In the genomic region with DNA sequence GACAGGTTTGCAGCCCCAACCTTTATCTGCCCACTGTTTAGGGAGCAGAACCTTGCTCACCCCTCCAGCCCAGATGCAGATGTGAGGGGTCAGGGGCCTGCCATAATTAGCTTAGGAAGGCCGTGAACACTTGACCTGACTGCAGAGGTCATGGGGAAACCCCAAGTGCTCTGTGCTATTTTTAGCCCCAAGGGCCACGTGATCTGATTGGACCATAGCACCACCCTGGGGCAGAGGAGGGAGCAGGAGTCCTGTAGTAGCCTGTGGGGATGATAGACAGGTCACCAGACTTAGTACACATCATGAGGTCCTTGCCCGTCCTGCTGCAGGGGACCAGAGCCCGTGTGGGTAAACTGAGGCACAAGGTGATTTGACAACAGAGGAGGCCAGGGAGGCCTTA, we compare ENCODE assay signal across 11 mouse cellular contexts.
DNase-seq lines count a peak whose midpoint lies in the region; ATAC-seq lines count a peak whose summit lies in the region.
"Had no signal": no experiment of that assay in that cellular context is flagged by ENCODE, and none has a peak within 500 bp of the region (broad histone marks: within the 10 kb centered on the region; RNA-seq: fewer than 3 reads in every experiment).

No protein-coding gene starts in this region.

- DNase-seq in kidney, adult 8-10 months: no peak
- peak; percentile 41 for DNase-seq in heart, adult 8-10 months (ENCODE audit: low spot score)
- peak; percentile 56 for DNase-seq in heart, postnatal 4 days
- no peak for DNase-seq in left cerebral cortex, postnatal 36 days (ENCODE audit: low spot score in 2 of 2)
- no peak for DNase-seq in testis, postnatal 14 days (ENCODE audit: low spot score)
- DNase-seq: cerebellum, adult 9-11 months; gastrocnemius, postnatal 36 days had no signal

- H3K4me2 ChIP-seq in kidney, embryonic 15.5 days: peak overlapping the region; percentile 20; the same call in 1 of the 2 replicates
- H3K4me2 ChIP-seq in midbrain, embryonic 15.5 days: no peak overlapping the region
- H3K4me2 ChIP-seq: lung, embryonic 14.5 days had no signal

- H3K4me1 ChIP-seq in kidney, embryonic 15.5 days: peaks cover 70% of the 10 kb centered on the region
- peaks cover 9% of the 10 kb centered on the region for H3K4me1 ChIP-seq in midbrain, embryonic 15.5 days

- H3K4me3 ChIP-seq in kidney, embryonic 15.5 days (replicated peaks): no peak overlapping the region
- no peak overlapping the region for H3K4me3 ChIP-seq in midbrain, embryonic 15.5 days

- intact Hi-C loops in left cerebral cortex, postnatal 36 days (cut with DNase I): no loop called here

- ATAC-seq in kidney, embryonic 15.5 days (replicated peaks; ENCODE audit: low FRiP score): no peak
- no peak for ATAC-seq in midbrain, embryonic 15.5 days (replicated peaks)
- no peak for ATAC-seq in activated CD4-positive, CD25-positive, alpha-beta regulatory T cell, adult 4 months

- no peak overlapping the region for H3K9ac ChIP-seq in kidney, embryonic 15.5 days
- no peak overlapping the region for H3K9ac ChIP-seq in midbrain, embryonic 15.5 days
- H3K9ac ChIP-seq: lung, embryonic 14.5 days had no signal

- no peaks in the 10 kb centered on the region for H3K9me3 ChIP-seq in kidney, embryonic 15.5 days (replicated peaks)
- H3K9me3 ChIP-seq in midbrain, embryonic 15.5 days: no peaks in the 10 kb centered on the region

- WGBS in kidney, embryonic 15.5 days: 40% methylated on average over 4 of the region's 4 CpGs
- WGBS in midbrain, embryonic 15.5 days: 69% methylated on average over 4 of the region's 4 CpGs

- no peaks in the 10 kb centered on the region for H3K36me3 ChIP-seq in kidney, embryonic 15.5 days
- H3K36me3 ChIP-seq in midbrain, embryonic 15.5 days (replicated peaks): no peaks in the 10 kb centered on the region

- H3K27me3 ChIP-seq in kidney, embryonic 15.5 days: 0 out of 2 replicates have a peak, but pooled peaks cover 3% of the 10 kb centered on the region
- no peaks in the 10 kb centered on the region for H3K27me3 ChIP-seq in midbrain, embryonic 15.5 days (replicated peaks)

- H3K27ac ChIP-seq in kidney, embryonic 15.5 days: peak overlapping the region; percentile 94
- 0 out of 2 replicates have a peak overlapping the region, but pooled peaks have one; percentile 11 for H3K27ac ChIP-seq in midbrain, embryonic 15.5 days

Comparison
In these comparisons a context has a peak if more than half of its experiments do, and no peak if none do; other contexts are left out.
1. DNase-seq: peak in heart, adult 8-10 months (single experiment) and heart, postnatal 4 days (single experiment); none in kidney, adult 8-10 months (0 of 2), left cerebral cortex, postnatal 36 days (0 of 2) and testis, postnatal 14 days (single experiment).